Mouse (Mus musculus) gastrocnemius, postnatal 14 days (tissue): ENCODE measurements around the gene Phykpl. TPM values are rescaled to one million over a fixed set of nuclear protein-coding genes. Genes with fewer than 3 reads are reported as not detected.
"Not testable (repeated sequence)": the region's sequence is repeated elsewhere in the genome, so short reads cannot be mapped to it uniquely, and the experiment has no call there.

Experiments
- DNase-seq: peaks from one replicate; pipeline ENCODE4 v3.0.0; 2021; ENCODE audit warnings: mixed read lengths
- intact Hi-C: fragments of 180-260 bp; cut with DNase I; formaldehyde crosslinking; loops from one replicate; pipeline ENCODE4 v1.15.1; 2025; ENCODE audit warnings: low total_unique reads
- total RNA-seq, 2 experiments: library from RNA; stranded (reverse); gene quantifications; 2 replicates each; pipeline ENCODE4 v1.2.3; 2021

Phykpl gene
- total RNA-seq, 2 experiments from 2014 or later = 18.1 to 21.5 TPM

- intact Hi-C loops = no loop called here
Observed at GRCm38 (mm10) chr11:51614256-51614655, 29.7 kb downstream of the Phykpl start.

GRCm38 (mm10) chr11:51615129-51615528, 30.6 kb downstream of the Phykpl start:
- intact Hi-C loops = no loop called here
- DNase-seq = no peak

More at GRCm38 (mm10) chr11:51614256-51614655, 29.7 kb downstream of the Phykpl start:
- DNase-seq = no peak

- intact Hi-C loops = no loop called here
- peak; percentile 69 for DNase-seq
Observed at GRCm38 (mm10) chr11:51615601-51616000, 31.0 kb downstream of the Phykpl start.

GRCm38 (mm10) chr11:51616113-51616512, 31.6 kb downstream of the Phykpl start:
- DNase-seq, intact Hi-C loops: not testable (repeated sequence)

- intact Hi-C loops = loop anchor here (2.0 kb wide), 1 partner anchor 65 kb away; no protein-coding TSS in a partner anchor
- DNase-seq = peak; percentile 49
Observed at GRCm38 (mm10) chr11:51617693-51618092, 33.1 kb downstream of the Phykpl start.

GRCm38 (mm10) chr11:51618894-51619408, 34.4 kb downstream of the Phykpl start:
- intact Hi-C loops = loop anchor here (2.0 kb wide), 1 partner anchor 64 kb away; no protein-coding TSS in a partner anchor
- DNase-seq = no peak

GRCm38 (mm10) chr11:51619409-51620060, 35.0 kb downstream of the Phykpl start, which contains the start of gene Nhp2:
Gene Nhp2, plus strand, starts transcription at chr11:51619735.
- intact Hi-C loops = loop anchor here (2.0 kb wide), 1 partner anchor 63 kb away; no protein-coding TSS in a partner anchor

GRCm38 (mm10) chr11:51620084-51620483, 35.5 kb downstream of the Phykpl start:
- intact Hi-C loops = no loop called here
- DNase-seq = no peak

More at GRCm38 (mm10) chr11:51619409-51620060, 35.0 kb downstream of the Phykpl start, which contains the start of gene Nhp2:
- DNase-seq = peak; percentile 93

- intact Hi-C loops = no loop called here
- no peak for DNase-seq
Observed at GRCm38 (mm10) chr11:51621776-51622175, 37.2 kb downstream of the Phykpl start.

- DNase-seq = no peak
- intact Hi-C loops = no loop called here
Observed at GRCm38 (mm10) chr11:51622971-51623491, 38.5 kb downstream of the Phykpl start.

GRCm38 (mm10) chr11:51625187-51625820, 40.7 kb downstream of the Phykpl start:
- intact Hi-C loops = no loop called here
- no peak for DNase-seq

- intact Hi-C loops = no loop called here
- DNase-seq = no peak
Observed at GRCm38 (mm10) chr11:51627425-51627824, 42.9 kb downstream of the Phykpl start.

GRCm38 (mm10) chr11:51627907-51628306, 43.4 kb downstream of the Phykpl start:
- no peak for DNase-seq
- intact Hi-C loops = no loop called here

- no peak for DNase-seq
- intact Hi-C loops = no loop called here
Observed at GRCm38 (mm10) chr11:51629651-51630314, 45.2 kb downstream of the Phykpl start.

- no peak for DNase-seq
- intact Hi-C loops = no loop called here
Observed at GRCm38 (mm10) chr11:51632130-51632753, 47.7 kb downstream of the Phykpl start.

- DNase-seq = not testable (repeated sequence)
Observed at GRCm38 (mm10) chr11:51633200-51633599, 48.6 kb downstream of the Phykpl start.

GRCm38 (mm10) chr11:51633721-51634120, 49.2 kb downstream of the Phykpl start:
- intact Hi-C loops = no loop called here
- DNase-seq = no peak

More at GRCm38 (mm10) chr11:51633200-51633599, 48.6 kb downstream of the Phykpl start:
- intact Hi-C loops = not testable (repeated sequence)

GRCm38 (mm10) chr11:51635127-51635524, 50.6 kb downstream of the Phykpl start:
- no peak for DNase-seq
- intact Hi-C loops = no loop called here
